Mouse (Mus musculus) ES-Bruce4 (cell line): ENCODE measurements around the gene Adat3. TPM values are rescaled to one million over a fixed set of nuclear protein-coding genes. Genes with fewer than 3 reads are reported as not detected.
"Not testable (repeated sequence)": the region's sequence is repeated elsewhere in the genome, so short reads cannot be mapped to it uniquely, and the experiment has no call there.

Experiments
- H3K27ac ChIP-seq: 2 replicates; pipeline ENCODE4 v1.5.1; 2012; ENCODE audit warnings: low read length, inconsistent platforms; ENCODE audit not compliant: insufficient read depth
- H3K27me3 ChIP-seq: 2 replicates; pipeline ENCODE4 v1.6.1; 2012; ENCODE audit warnings: mild to moderate bottlenecking, low read length, inconsistent platforms; ENCODE audit not compliant: control insufficient read depth, poor library complexity, insufficient read depth, severe bottlenecking
- H3K36me3 ChIP-seq: 2 replicates; pipeline ENCODE4 v1.6.1; 2012; ENCODE audit warnings: inconsistent platforms, mild to moderate bottlenecking, low read length, moderate library complexity; ENCODE audit not compliant: control insufficient read depth, poor library complexity, insufficient read depth, severe bottlenecking
- H3K4me1 ChIP-seq: one replicate; pipeline ENCODE4 v1.8.1; 2011; ENCODE audit warnings: low read length; ENCODE audit not compliant: control insufficient read depth, insufficient read depth
- H3K4me3 ChIP-seq: 2 replicates; pipeline ENCODE4 v1.5.1; 2011; ENCODE audit warnings: low read depth, mild to moderate bottlenecking, low read length
- H3K9ac ChIP-seq: 2 replicates; pipeline ENCODE4 v1.6.1; 2012; ENCODE audit warnings: low read depth, mild to moderate bottlenecking, inconsistent platforms; ENCODE audit not compliant: poor library complexity, severe bottlenecking
- H3K9me3 ChIP-seq: replicated peaks from 2 replicates; pipeline ENCODE4 v1.6.1; 2012; ENCODE audit warnings: mild to moderate bottlenecking, low read length, inconsistent platforms; ENCODE audit not compliant: control insufficient read depth, poor library complexity, insufficient read depth, severe bottlenecking
- CTCF ChIP-seq: IDR thresholded peaks from one replicate; pipeline ENCODE4 v1.8.1; 2011; ENCODE audit warnings: low read depth, low read length
- EP300 ChIP-seq: IDR thresholded peaks from 2 replicates; pipeline ENCODE4 v1.6.1; 2011; ENCODE audit warnings: low read depth, low read length; ENCODE audit not compliant: insufficient read depth
- POLR2A ChIP-seq: IDR thresholded peaks from one replicate; pipeline ENCODE4 v1.8.1; 2011; ENCODE audit warnings: low read length; ENCODE audit not compliant: insufficient read depth
- polyA plus RNA-seq: library from polyadenylated mRNA; stranded (reverse); fragments of >200 nt; gene quantifications from 2 replicates; pipeline ENCODE4 v1.2.4, GENCODE M21; 2011; ENCODE audit warnings: low read depth; ENCODE audit not compliant: missing spikeins, insufficient read depth, insufficient read length

Adat3 gene
- polyA plus RNA-seq, 1 experiment, result 5.4 TPM

DNA sequence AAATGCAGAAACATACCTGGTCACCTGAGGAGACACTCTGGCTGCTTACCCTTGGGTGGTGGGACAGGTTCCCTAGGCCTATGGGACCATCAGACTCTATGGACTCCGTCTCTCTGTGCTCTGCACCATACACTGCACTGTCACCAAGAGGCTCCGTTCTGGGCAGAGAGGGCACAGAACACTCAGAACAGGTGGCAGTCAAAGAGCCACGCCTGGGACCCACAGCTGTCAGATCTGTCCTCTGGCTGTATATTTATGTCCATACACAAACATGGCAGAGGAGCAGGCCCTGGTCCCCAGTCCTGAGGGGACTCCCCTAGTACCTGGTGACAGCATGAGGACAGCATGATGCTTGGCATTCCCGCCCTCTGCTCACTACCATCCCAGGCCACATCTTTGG, 23.1 kb downstream of the Adat3 start:
- Histone ChIP-seq H3K27me3 (no peaks in the 10 kb centered on the region), H3K36me3 (no peaks in the 10 kb centered on the region), H3K4me3 (no peak overlapping the region), H3K9me3 (no peaks in the 10 kb centered on the region), H3K27ac (no peak overlapping the region), H3K9ac (no peak overlapping the region), H3K4me1 (no peaks in the 10 kb centered on the region)
- TF ChIP-seq POLR2A (no peak), CTCF (no peak), EP300 (no peak)

DNA sequence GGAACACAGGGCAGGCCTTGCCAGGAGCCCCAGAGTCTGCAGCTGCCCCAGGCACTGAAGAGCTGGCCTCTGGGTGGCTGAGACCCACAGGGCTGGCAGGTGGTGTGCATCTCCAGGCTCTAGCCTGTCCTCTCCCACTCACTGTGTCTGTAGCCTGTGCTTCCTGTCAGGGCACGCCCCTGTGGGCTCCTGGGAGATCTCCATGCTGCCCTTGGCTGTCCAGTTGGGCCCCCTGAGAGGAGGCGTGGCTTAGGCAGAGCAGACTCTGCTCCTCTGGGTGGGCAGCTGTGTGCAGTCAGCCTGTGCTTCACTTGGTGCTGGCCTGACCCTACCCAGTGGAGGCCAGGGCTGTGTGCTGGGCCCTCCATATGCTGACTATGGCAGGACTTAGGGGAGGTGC, 25.0 kb downstream of the Adat3 start:
- H3K4me1 ChIP-seq, result no peaks in the 10 kb centered on the region
- TF ChIP-seq EP300 (no peak), POLR2A (no peak), CTCF (no peak)
- H3K9ac ChIP-seq, result no peak overlapping the region
- H3K27ac ChIP-seq, result no peak overlapping the region
- no peaks in the 10 kb centered on the region for H3K36me3 ChIP-seq
- H3K9me3 ChIP-seq, result no peaks in the 10 kb centered on the region
- H3K4me3 ChIP-seq, result no peak overlapping the region
- no peaks in the 10 kb centered on the region for H3K27me3 ChIP-seq

DNA sequence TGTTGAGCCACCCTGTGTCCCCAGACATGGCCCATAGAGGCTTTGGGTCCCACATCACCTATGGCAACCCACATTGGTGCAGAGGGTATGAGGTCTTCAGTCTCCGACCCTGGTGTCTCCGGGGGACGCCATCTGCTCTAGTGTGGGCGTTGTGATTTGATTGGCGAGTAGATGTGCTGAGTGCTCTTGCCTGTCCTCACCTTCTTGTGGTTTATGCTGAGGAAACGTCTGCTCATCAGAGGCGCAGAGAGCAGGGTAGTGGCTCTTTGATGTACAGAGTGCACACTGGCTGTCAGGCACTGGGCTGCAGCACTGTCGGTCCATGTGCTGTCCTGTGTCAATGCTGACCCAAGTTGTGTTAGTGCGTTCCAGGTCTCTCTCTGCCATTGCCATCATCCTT, 26.2 kb downstream of the Adat3 start:
- Histone ChIP-seq H3K27ac (no peak overlapping the region), H3K36me3 (no peaks in the 10 kb centered on the region; the same call in 1 of the 2 replicates), H3K27me3 (no peaks in the 10 kb centered on the region), H3K4me1 (no peaks in the 10 kb centered on the region), H3K4me3 (no peak overlapping the region), H3K9ac (no peak overlapping the region), H3K9me3 (no peaks in the 10 kb centered on the region)
- no peak for TF ChIP-seq EP300
- TF ChIP-seq CTCF, result no peak
- no peak for TF ChIP-seq POLR2A

DNA sequence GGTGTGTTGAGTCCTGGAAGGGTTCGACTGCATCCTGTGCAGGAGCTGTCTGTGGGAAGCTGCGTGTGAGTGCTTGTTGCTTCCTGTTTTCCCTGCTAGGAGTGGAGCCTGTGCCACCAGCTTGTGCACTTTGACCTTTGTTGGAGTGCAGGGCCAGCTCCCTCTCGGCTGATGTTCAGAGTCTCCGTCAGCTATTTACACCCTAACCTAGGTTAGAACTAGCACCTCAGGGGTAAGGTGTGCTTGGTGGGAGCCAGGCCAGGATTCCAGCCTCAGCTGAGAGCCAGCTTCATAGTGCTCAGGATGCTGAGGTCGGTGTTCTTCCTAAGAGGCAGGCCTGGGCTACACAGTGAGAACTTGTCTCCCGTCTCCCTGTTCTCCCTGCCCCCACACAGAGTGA, 32.7 kb downstream of the Adat3 start:
- no peak overlapping the region for H3K9ac ChIP-seq
- H3K36me3 ChIP-seq, result peaks cover 19% of the 10 kb centered on the region

DNA sequence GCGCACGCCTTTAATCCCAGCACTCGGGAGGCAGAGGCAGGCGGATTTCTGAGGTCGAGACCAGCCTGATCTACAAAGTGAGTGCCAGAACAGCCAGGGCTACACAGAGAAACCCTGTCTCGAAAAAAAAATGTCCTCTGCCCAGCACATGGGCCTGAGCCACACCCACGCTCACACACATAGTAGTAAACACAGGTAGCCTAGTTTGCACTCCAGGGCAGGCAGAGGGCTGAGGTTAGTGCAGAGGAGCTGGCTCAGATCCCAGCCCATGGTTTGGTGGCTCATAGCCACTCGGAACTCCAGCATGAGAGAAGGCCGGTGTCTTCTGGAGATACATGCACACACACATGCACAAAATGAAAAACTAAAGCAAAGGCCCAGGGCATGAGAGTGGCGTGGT, 44.3 kb downstream of the Adat3 start:
- no peak overlapping the region for H3K27ac ChIP-seq
- no peak overlapping the region for H3K4me3 ChIP-seq
- H3K27me3 ChIP-seq, result no peaks in the 10 kb centered on the region
- no peak for TF ChIP-seq EP300
- TF ChIP-seq CTCF, result no peak
- TF ChIP-seq POLR2A, result no peak
- H3K9me3 ChIP-seq, result no peaks in the 10 kb centered on the region
- H3K36me3 ChIP-seq, result peaks cover 21% of the 10 kb centered on the region
- H3K9ac ChIP-seq, result no peak overlapping the region
- no peaks in the 10 kb centered on the region for H3K4me1 ChIP-seq

More for the DNA sequence above, 32.7 kb downstream of the Adat3 start:
- Histone ChIP-seq H3K27me3 (no peaks in the 10 kb centered on the region), H3K4me1 (no peaks in the 10 kb centered on the region), H3K27ac (no peak overlapping the region), H3K4me3 (no peak overlapping the region), H3K9me3 (no peaks in the 10 kb centered on the region)
- no peak for TF ChIP-seq EP300
- TF ChIP-seq CTCF, result no peak
- no peak for TF ChIP-seq POLR2A

DNA sequence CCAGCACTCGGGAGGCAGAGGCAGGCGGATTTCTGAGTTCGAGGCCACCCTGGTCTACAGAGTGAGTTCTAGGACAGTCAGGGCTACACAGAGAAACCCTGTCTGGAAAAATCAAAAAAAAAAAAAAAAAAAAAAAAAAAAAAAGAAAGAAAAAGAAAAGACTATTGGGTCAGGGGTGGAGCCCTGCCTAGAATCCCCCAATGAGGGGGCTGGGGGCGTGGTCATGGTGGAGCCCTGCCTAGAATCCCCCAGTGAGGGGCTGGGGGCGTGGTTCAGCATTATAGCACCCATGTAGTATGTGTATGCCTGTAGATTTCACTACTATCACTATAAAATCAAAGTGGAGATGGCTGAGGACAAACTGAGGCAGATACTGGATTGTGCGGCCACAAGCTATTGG, 47.2 kb downstream of the Adat3 start:
- not testable (repeated sequence) for H3K36me3 ChIP-seq, H3K4me1 ChIP-seq, H3K4me3 ChIP-seq, H3K27ac ChIP-seq, H3K9ac ChIP-seq, H3K9me3 ChIP-seq, H3K27me3 ChIP-seq

DNA sequence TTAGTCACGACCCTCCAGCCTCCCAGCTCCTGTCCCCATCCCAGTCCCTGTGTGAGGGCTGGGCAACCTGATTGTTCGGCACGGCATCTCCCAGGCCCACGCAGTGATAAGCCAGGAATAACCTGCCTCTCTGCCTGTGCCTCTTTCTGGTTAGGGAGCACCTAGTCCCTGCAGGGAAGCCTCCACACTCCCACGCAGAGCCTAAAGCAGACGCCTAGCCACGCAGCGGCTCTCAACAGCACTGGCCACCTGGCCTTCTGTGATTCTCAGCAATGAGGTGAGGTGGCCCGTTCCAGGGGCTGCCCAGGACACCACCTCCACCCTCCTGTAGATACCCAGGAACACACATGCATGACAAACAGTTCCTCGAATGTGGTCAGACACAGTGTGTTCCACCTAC, 47.7 kb downstream of the Adat3 start:
- no peak overlapping the region for H3K27ac ChIP-seq
- peaks cover 4% of the 10 kb centered on the region for H3K4me1 ChIP-seq
- H3K27me3 ChIP-seq, result no peaks in the 10 kb centered on the region
- no peak overlapping the region for H3K4me3 ChIP-seq
- H3K36me3 ChIP-seq, result no peaks in the 10 kb centered on the region; the same call in 1 of the 2 replicates
- no peaks in the 10 kb centered on the region for H3K9me3 ChIP-seq
- TF ChIP-seq POLR2A, result no peak
- TF ChIP-seq CTCF, result no peak
- TF ChIP-seq EP300, result no peak
- no peak overlapping the region for H3K9ac ChIP-seq
